Mouse (Mus musculus) cerebral cortex, adult 2 months (tissue): ENCODE results near the gene Tbl2.

Experiments used
- WGBS: fragments of 180-500 bp; shearing (Covaris S2); methylation state at CpG from one replicate; pipeline ENCODE4 v1.1.7; 2018; 5-methylcytosine and 5-hydroxymethylcytosine counted together

Gene Tbl2

GRCm38 (mm10) chr5:135187349-135188213, 38.1 kb downstream of the Tbl2 start:
- under 1% methylated on average over 102 of the region's 102 CpGs for WGBS

- WGBS: 2% methylated on average over 8 of the region's 8 CpGs
Measured at GRCm38 (mm10) chr5:135188214-135188554, 38.7 kb downstream of the Tbl2 start.

- 44% methylated on average over 2 of the region's 2 CpGs for WGBS
Measured at GRCm38 (mm10) chr5:135189281-135190022, 40.0 kb downstream of the Tbl2 start.

- WGBS: 40% methylated on average over 2 of the region's 2 CpGs
Measured at GRCm38 (mm10) chr5:135191620-135192019, 42.2 kb downstream of the Tbl2 start.

GRCm38 (mm10) chr5:135192431-135192830, 43.0 kb downstream of the Tbl2 start:
- WGBS: 80% methylated on average over 1 of the region's 1 CpGs

GRCm38 (mm10) chr5:135196367-135196766, 46.9 kb downstream of the Tbl2 start:
- WGBS: 70% methylated on average over 6 of the region's 6 CpGs

- WGBS: 82% methylated on average over 3 of the region's 3 CpGs
Measured at GRCm38 (mm10) chr5:135202763-135203162, 53.3 kb downstream of the Tbl2 start.

- WGBS: 100% methylated on average over 1 of the region's 1 CpGs
Measured at GRCm38 (mm10) chr5:135208197-135208596, 58.7 kb downstream of the Tbl2 start.
